Mouse (Mus musculus) E14TG2a.4 (cell line): ENCODE data around the gene Lamp1.
"Not testable (repeated sequence)": the region's sequence is repeated elsewhere in the genome, so short reads cannot be mapped to it uniquely, and the experiment has no call there.

Source experiments
- H3K27me3 ChIP-seq: 2 replicates; pipeline ENCODE4 v1.6.1; 2014; ENCODE audit warnings: low read length, control low read depth; ENCODE audit not compliant: insufficient read depth
- H3K36me3 ChIP-seq: 2 replicates; pipeline ENCODE4 v1.6.1; 2014; ENCODE audit warnings: low read length, control low read depth; ENCODE audit not compliant: insufficient read depth
- H3K4me1 ChIP-seq: replicated peaks from 2 replicates; pipeline ENCODE4 v1.6.1; 2014; ENCODE audit warnings: low read depth, low read length, control low read depth
- H3K4me3 ChIP-seq: replicated peaks from 2 replicates; pipeline ENCODE4 v1.5.1; 2014; ENCODE audit warnings: mild to moderate bottlenecking, low read length
- H3K9me3 ChIP-seq: 2 replicates; pipeline ENCODE4 v1.6.1; 2014; ENCODE audit warnings: low read length, control low read depth
- CTCF ChIP-seq: conservative IDR thresholded peaks from 2 replicates; pipeline ENCODE4 v1.5.1; 2014; ENCODE audit warnings: low read length
- NANOG ChIP-seq: IDR thresholded peaks from 2 replicates; pipeline ENCODE4 v1.6.1; 2014; ENCODE audit warnings: borderline replicate concordance, low read length, mixed read lengths
- POU5F1 ChIP-seq: IDR thresholded peaks from 2 replicates; pipeline ENCODE4 v1.6.1; 2014; ENCODE audit warnings: low read length, borderline replicate concordance

Gene Lamp1

DNA sequence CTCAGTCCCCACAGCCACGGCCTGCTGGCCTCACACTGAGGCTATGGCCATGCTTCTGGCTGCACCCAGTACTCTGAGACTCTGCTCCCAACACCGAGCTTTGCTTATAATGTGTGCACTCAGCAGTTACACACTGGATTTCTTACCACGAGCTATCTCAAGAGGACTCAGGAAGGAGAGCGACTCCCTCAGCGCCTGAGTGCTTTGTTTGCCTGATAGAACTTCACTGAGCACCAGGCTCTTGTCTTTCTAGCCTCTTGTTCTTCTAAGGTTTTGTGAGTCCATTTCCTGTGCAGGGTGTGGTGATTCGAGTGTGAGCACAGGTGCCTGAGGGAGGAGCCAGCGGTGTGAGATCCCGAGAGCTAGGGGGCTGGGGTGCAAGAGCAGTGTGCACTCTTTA, 34.1 kb upstream of the Lamp1 start:
- no peak overlapping the region for H3K4me3 ChIP-seq
- peaks cover 12% of the 10 kb centered on the region for H3K4me1 ChIP-seq
- H3K27me3 ChIP-seq = no peaks in the 10 kb centered on the region
- H3K9me3 ChIP-seq = no peaks in the 10 kb centered on the region
- H3K36me3 ChIP-seq = peaks cover 64% of the 10 kb centered on the region
- no peak for TF ChIP-seq POU5F1
- TF ChIP-seq CTCF = no peak

DNA sequence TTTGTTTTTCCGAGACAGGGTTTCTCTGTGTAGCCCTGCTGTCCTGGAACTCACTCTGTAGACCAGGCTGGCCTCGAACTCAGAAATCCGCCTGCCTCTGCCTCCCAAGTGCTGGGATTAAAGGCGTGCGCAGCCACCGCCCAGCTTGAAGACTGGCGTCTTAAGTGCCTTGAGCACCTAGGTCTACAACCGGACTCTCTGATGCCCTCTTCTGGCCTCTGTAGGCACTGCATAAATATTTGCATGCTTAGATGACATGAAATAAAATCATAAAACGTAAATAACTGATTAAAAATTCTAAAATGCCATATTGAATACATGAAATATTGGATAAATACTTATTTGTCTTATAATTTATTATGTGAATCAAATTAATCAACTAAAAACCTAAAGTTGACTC, 26.7 kb upstream of the Lamp1 start:
- H3K4me1 ChIP-seq, H3K9me3 ChIP-seq, H3K27me3 ChIP-seq, H3K4me3 ChIP-seq: not testable (repeated sequence)
- peaks cover 70% of the 10 kb centered on the region for H3K36me3 ChIP-seq
- peak; percentile 62 for TF ChIP-seq CTCF

DNA sequence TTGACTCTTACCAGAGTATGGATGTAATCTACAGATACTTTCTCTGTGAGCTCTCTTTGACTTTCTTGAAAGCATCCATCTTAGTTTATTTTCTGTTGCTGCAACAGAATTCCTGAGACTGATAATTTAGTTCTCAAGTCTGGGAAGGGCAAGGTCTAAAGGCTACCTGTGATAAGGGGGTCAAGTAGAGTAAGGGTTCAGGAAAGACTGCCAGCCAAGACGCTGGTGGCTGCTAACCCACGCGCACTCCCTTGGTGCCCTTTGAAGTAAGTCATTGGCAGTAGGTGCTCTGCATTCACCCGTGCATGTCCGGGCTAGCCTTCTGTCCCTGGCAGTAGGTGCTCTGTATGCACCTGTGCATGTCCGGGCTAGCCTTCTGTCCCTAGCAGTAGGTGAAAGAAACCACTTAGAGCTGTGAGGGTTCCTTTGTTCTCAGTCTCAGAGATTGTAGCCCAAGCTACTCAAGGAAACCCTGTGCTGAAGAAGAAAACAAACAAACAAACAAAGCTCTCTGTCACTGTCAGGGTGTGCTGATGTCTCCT, 19.2 kb upstream of the Lamp1 start:
- H3K36me3 ChIP-seq = peaks cover 83% of the 10 kb centered on the region
- H3K4me1 ChIP-seq = peaks cover 45% of the 10 kb centered on the region
- H3K27me3 ChIP-seq = no peaks in the 10 kb centered on the region
- H3K9me3 ChIP-seq = no peaks in the 10 kb centered on the region
- H3K4me3 ChIP-seq = peak overlapping the region; percentile 50
- TF ChIP-seq POU5F1 (no peak), NANOG (no peak), CTCF (no peak)

DNA sequence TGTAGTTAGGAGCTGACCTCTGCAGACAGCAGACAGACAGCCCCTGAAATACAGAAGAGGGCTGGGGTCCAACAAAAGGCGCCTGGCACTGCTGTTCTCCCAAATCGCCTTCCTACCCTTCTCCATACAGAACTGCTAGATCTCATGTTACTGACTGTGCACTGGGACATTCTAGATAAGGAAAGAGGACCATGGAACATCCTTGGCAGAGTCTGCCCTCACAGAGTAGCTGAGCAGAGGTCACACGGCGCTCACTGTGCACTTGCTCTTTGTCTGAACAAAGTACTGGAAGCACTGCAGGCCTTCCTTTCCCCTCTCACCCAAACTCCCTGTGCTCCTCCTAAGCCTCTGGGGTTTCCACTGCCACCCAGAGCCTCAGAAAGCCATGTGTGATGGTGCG, 17.3 kb upstream of the Lamp1 start:
- TF ChIP-seq NANOG = no peak
- TF ChIP-seq CTCF = no peak
- no peak for TF ChIP-seq POU5F1
- Histone ChIP-seq H3K4me1 (peaks cover 40% of the 10 kb centered on the region), H3K27me3 (no peaks in the 10 kb centered on the region), H3K36me3 (peaks cover 92% of the 10 kb centered on the region), H3K9me3 (no peaks in the 10 kb centered on the region), H3K4me3 (no peak overlapping the region)

DNA sequence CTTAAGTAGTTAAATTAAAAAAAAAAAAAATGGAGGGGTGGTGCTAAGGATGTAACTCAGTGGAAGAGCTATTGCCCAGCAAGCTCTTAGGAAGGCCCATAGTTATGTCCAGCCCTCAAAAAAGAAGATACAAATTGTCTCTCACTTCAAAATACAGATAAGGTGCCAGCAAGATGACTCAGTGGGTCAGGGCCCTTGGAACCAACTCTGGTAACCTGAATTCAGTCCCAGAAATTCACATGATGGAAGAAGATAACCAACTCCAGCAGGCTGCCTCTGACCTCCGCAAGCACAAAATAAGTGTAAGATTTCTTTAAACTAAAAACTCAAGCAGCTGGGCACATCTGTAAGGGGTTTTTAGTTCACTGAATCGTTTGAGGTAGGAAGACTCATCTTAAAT, 10.5 kb upstream of the Lamp1 start:
- no peak for TF ChIP-seq POU5F1
- no peak for TF ChIP-seq NANOG
- no peak for TF ChIP-seq CTCF
- H3K27me3 ChIP-seq = no peaks in the 10 kb centered on the region
- no peak overlapping the region for H3K4me3 ChIP-seq
- peaks cover 46% of the 10 kb centered on the region for H3K36me3 ChIP-seq
- no peaks in the 10 kb centered on the region for H3K9me3 ChIP-seq
- H3K4me1 ChIP-seq = peaks cover 6% of the 10 kb centered on the region

DNA sequence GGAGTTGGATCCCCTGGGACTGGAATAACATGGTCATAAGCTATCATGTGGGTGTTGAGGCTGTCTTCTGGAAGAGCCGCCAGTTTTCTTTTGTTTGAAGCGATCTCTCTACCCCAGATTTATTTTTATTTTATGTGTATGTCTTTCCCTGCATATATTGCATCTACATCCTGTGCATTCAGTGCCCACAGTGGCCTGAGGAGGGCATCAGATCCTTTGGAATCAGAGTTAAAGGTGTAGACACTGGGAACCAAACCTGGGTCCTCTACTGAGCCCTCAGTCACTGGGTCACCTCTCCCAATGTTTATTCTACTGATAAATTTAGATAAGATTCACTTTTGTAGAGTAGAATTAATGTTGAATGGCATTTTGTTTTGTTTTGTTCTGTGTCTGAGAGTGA, 9.7 kb upstream of the Lamp1 start:
- no peak overlapping the region for H3K4me3 ChIP-seq
- H3K9me3 ChIP-seq = no peaks in the 10 kb centered on the region
- TF ChIP-seq NANOG = no peak
- peak; percentile 32 for TF ChIP-seq CTCF
- H3K27me3 ChIP-seq = no peaks in the 10 kb centered on the region
- H3K4me1 ChIP-seq = peaks cover 6% of the 10 kb centered on the region
- peaks cover 40% of the 10 kb centered on the region for H3K36me3 ChIP-seq

DNA sequence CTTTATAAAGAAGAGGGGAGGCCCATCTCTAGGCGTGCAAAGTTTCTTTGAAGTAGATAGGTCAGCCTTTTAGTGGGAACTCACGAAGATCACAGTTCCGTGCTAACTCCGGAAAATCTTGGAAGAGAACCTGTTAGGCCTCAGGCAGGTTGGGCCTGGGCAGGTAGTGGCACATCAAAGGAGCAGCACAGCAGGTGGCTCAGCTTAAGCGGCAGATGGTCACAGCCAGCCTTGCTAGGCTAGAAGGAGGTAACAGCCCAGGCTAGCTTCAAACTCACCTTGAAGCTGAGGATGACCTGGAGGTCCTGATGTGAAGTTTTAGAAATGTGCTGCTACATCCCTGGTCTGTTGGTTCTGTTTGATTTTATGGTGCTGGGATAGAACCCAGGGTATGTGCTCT, 9.1 kb upstream of the Lamp1 start:
- Histone ChIP-seq H3K9me3 (no peaks in the 10 kb centered on the region), H3K4me1 (peaks cover 6% of the 10 kb centered on the region), H3K36me3 (peaks cover 34% of the 10 kb centered on the region), H3K27me3 (no peaks in the 10 kb centered on the region), H3K4me3 (no peak overlapping the region)
- no peak for TF ChIP-seq CTCF
- TF ChIP-seq NANOG = no peak
- no peak for TF ChIP-seq POU5F1

DNA sequence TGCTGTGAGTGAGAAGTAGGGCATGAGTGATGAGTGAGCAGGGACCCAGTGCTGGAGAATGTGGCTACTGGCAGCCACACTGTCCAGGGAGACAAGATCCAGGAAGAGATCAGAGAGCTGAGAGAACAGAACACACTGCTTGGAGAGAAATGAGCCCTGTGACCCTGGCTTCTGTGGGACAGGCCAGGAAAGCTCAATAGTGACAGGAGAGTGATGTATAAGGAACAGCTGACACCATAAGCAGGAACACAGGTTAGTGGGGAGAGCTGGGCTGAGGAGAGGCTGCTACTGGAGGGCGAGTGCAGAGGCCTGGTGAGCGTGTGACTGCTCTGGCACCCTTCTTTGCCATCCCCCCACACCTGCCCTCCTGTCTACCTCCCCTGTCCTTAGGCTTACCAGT, 8.0 kb upstream of the Lamp1 start:
- TF ChIP-seq NANOG (no peak), POU5F1 (no peak), CTCF (no peak)
- Histone ChIP-seq H3K36me3 (peaks cover 24% of the 10 kb centered on the region), H3K27me3 (no peaks in the 10 kb centered on the region), H3K4me1 (peaks cover 6% of the 10 kb centered on the region), H3K9me3 (no peaks in the 10 kb centered on the region), H3K4me3 (no peak overlapping the region)

DNA sequence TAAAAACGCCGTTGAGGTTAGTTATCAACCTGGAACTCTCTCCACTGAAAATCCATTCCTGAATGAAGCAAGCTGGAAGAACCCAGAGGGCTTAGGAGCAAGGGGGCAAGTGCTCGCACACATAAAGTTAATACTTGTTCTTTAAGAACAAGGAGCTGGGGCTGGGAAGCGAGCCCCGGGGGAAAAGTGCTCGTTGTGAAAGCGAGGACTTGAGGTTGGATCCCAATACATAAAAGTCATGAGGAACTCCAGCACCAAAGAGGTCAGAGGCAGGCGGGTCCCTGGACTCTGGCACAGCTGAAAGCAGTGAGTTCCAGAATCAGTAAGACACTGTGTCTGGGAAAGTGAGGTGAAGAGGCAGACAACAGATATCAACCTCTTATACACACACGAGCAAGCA, 4.9 kb upstream of the Lamp1 start:
- Histone ChIP-seq H3K27me3 (no peaks in the 10 kb centered on the region), H3K36me3 (0 out of 2 replicates have a peak, but pooled peaks cover under 1% of the 10 kb centered on the region), H3K4me1 (peaks cover 13% of the 10 kb centered on the region), H3K4me3 (no peak overlapping the region), H3K9me3 (no peaks in the 10 kb centered on the region)
- no peak for TF ChIP-seq CTCF
- TF ChIP-seq POU5F1 = no peak
- TF ChIP-seq NANOG = no peak
